Mouse (Mus musculus) frontal cortex, adult (tissue): ENCODE data around the gene Napepld.
"Not testable (repeated sequence)": the region's sequence is repeated elsewhere in the genome, so short reads cannot be mapped to it uniquely, and the experiment has no call there.

ENCODE experiments used
- ATAC-seq: cut with Nextera tagmentation; 2 replicates; pipeline ENCODE4 v1.9.2; 2017; ENCODE audit warnings: mild to moderate bottlenecking, moderate library complexity, mixed read lengths; ENCODE audit not compliant: low TSS enrichment

Napepld gene

GRCm38 (mm10) chr5:21667191-21668137, 33.7 kb downstream of the Napepld start:
- no peak for ATAC-seq

DNA sequence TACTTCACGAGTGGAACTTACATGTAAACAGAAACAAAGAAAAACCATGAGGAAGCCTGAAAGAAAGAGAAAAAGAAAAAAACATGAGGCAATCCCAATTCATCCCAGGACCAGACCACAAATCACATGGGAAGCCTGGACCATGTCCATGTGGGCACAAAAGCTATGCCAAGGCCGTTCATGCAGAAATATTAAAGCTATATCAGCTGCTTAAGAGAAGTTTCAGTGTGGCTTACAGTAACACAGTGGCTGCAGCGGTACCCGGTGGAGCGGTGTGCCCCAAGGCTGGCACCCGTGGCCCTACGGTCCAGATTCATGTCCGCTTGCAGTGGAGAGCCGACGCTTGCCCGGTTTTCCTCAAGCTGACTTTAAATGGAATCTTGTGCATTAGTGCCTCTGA, 38.1 kb downstream of the Napepld start:
- no peak for ATAC-seq

GRCm38 (mm10) chr5:21660850-21661249, 40.3 kb downstream of the Napepld start:
- peak; percentile 14; the same call in 1 of the 2 replicates for ATAC-seq

DNA sequence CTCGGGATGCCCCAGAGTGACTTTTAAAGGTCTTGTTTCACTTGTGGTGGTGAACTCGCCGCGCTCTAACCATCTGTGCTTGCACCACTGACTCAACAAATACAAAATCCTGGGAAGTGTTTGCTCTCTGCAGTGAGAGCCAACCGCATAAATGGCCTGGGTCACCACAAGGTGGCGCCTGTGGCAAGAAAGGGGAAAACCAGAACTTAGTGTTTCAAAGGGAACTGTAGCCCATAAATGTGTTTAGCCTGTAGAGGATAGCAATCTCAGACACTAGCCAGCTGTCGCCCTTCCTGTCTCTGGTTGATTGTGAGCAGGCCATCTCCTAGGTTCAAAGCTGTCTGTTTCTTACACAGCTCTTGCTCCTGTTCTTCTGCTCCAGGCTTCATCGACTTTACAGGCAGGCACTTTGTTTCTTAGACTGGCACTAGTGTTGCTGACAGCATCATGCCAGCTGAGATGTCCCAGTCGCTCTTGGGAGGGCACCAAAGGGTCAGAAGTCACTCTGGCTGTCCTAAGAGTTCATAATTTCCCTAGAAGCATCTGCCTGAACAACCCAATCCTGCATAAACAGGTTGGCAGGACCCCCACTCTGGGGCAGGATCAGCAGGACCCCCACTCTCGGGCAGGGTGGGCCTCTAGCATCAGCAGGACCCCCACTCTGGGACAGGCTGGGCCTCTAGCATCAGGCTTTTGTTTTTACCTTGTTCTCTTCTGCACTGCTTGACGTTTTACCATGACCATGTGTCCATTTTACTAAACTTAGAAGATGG, 42.4 kb downstream of the Napepld start:
- peak; percentile 76 for ATAC-seq

GRCm38 (mm10) chr5:21658038-21658437, 43.2 kb downstream of the Napepld start:
- peak; percentile 53 for ATAC-seq

GRCm38 (mm10) chr5:21656912-21657311, 44.3 kb downstream of the Napepld start:
- ATAC-seq: no peak

DNA sequence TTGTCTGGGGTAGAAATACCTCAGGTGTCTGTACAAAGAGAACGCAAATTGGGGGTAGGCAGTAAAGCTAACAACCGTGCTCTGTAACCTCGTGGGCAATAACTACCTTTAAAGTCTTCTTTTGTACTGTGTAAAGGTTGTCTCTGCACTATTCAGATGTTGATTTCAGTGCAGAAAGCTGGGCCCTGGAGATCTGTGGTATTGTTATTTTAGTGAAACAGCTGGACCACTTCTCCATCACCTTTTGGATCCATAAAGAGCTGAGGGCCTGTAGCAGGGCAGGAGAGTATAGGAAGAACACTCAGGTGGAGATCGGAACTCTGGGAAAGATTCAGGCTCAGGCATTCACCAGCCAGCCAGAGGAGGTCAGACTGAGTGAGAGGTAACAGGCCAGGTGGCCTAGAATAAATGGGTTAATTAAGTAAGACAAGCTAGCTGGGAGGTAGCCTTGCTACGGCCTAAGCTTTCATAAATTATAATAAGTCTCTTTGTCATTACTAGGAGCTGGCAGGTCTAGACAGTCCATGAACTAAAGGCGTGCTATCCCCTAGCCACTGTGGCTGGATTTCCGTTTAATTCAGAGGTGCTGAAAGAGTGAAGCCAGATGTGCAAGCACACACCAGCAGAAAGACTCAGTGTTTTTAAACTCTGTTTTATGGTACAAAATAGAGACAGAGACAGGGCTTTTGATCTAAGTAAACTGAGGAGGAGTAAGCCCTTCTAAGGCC, 49.1 kb downstream of the Napepld start:
- ATAC-seq: no peak

DNA sequence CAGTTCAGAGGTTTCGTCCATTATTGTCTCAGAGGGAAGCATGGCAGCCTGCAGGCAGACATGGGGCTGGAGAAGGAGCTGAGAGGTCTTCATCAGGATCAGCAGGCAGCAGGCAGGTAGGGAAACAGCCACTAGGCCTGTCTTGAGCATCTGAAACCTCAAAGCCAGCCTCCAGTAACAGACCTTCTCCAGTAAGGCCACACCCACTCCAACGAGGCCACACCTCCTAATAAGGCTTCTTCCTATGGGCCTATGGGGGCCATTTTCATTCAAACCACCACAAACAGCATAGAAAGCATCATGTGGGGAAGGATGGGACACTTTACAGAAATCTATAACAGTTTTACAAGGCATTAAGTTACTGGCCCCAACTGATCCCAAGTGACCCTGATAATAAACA, 50.5 kb downstream of the Napepld start:
- ATAC-seq: no peak

- no peak for ATAC-seq
Measured at GRCm38 (mm10) chr5:21646133-21646491, 55.1 kb downstream of the Napepld start.

DNA sequence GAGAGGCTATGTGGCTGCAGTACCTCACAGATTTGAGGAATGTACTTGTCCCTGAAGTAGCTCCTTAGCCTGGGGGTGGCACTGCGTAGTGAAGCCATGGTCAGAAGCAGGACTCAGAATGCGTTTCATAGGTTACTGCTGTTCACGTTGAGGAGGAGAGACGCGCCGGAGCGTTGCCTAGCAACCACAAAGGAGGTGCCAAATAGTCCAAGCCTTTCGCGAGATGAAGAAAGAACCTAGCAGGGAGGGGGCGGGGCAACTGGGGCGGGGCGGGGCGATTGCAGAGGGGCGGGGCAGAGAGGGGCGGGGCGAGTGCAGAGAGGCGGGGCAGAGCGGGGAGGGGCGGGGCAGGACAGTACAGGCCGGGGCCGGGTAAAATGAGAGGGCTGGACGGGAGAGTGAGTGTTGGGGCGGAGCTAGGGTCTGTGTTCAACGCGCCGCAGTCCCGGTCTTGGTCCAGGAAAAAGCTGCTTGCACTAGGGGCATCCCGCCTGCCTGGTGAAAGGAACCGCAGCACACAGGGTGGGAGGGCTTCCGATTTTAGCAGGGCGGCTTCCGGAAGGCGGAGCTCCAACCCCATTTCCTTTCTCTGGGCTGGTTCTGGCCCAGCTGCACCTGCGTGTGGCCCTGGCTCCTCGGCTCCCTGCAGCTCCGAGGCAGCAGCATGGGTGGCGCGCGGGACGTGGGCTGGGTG, 55.6 kb downstream of the Napepld start, which contains the start of the genes Fbxl13 and Armc10:
TSS of gene Fbxl13 (minus strand) at position 196 of the 694 bp plus-strand sequence.
TSS of gene Armc10 (plus strand) at position 375 of the 694 bp plus-strand sequence.
- peak; percentile 88 for ATAC-seq

GRCm38 (mm10) chr5:21644891-21645438, 56.2 kb downstream of the Napepld start:
- ATAC-seq: no peak

DNA sequence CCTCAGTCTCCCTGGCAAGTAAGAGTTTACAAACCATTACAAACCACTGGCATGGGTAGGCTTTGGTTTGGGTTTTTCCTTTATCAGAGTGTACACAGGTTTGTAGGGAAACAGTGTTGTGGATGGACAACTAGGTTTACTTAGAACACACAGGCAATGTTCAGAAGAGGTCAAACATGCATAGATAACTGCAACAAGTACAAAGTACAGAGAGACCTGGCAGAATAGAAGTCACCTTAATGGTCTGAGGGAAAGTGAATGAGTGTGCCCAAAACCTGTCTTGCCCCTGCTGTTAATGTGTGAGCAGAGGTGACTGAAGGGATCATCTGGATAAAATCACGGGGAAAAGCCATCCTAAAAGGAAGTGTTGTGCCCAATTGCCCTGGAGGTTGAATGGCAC, 57.6 kb downstream of the Napepld start:
- no peak for ATAC-seq

DNA sequence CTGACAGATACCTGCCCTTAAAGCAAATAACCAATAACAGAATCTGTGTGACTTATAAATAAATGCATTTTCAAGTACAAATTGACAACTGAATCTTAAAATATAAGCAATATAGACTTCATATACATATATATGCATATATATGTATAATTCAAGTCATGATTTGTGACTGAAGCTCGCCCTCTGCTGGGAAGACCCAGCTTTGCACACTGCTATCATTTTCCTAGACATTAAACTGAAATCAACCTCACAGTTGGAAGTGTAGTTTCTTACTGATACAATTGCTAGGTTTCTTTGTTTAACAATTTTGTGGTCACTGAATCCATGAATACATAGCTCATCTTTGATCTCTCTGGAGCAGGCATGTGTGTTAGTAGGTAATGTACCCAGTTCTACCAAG, 60.2 kb downstream of the Napepld start:
- no peak for ATAC-seq

DNA sequence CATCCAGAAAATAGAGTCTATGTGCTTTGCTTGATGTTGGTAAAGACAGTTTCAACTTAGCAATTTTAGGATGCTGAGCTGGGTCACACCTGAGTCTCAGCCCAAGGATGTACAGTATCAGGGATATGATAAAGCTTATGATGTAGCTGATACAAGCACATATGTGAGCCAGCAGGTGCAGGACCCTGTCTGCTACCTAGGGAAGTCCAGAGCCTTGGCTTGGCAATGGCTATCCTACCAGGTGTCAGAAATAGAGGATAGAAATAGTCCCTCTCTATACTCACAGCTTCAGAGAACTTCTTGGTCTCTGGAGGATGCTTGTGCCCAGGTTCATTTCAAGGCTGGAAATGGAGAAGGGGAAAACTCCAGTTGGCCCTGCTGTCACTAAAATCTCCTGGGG, 75.3 kb downstream of the Napepld start:
- no peak for ATAC-seq

DNA sequence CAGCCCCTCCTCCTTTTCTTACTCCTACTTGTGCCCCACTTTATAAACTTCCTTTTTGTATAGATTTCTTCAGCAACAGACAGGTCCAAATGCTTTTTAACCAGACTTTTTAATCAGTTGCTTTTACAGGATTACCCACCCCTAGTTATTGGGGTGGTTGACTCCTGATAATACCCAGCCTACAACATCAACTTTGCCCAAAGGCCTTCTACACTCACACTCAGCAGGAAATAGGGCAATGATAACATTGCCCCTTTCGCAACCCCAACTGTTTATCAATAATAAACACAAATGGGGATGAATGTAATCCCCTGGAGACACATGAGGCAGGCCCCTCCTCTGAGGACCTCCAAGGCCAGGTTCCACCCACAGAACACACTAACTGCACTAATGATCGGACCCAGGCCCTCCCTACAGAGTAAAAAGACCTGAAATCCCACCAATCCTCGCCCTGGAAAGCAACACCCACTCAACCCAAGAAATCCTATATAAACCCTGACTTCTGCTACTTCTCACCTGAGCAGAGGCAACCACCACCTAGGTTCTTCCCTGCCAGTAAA, 84.7 kb downstream of the Napepld start:
- ATAC-seq: no peak

GRCm38 (mm10) chr5:21614299-21614698, 86.9 kb downstream of the Napepld start:
- ATAC-seq: not testable (repeated sequence)
